Mouse (Mus musculus) right cerebral cortex, postnatal 14 days (tissue): ENCODE data around the gene 1700057G04Rik.
"Not testable (repeated sequence)": the region's sequence is repeated elsewhere in the genome, so short reads cannot be mapped to it uniquely, and the experiment has no call there.

ENCODE experiments used
- DNase-seq: peaks from one replicate; pipeline ENCODE4 v3.0.0; 2022

The 1700057G04Rik gene

GRCm38 (mm10) chr9:92305620-92306220 is 3.5 kb upstream of the 1700057G04Rik start:
- no peak for DNase-seq

GRCm38 (mm10) chr9:92316791-92317190 is 7.6 kb downstream of the 1700057G04Rik start:
- DNase-seq, result no peak

GRCm38 (mm10) chr9:92325936-92326335 is 16.8 kb downstream of the 1700057G04Rik start:
- not testable (repeated sequence) for DNase-seq

- DNase-seq, result no peak
Measured at GRCm38 (mm10) chr9:92326813-92327212, 17.6 kb downstream of the 1700057G04Rik start.

- no peak for DNase-seq
Measured at GRCm38 (mm10) chr9:92331383-92331782, 22.2 kb downstream of the 1700057G04Rik start.

- no peak for DNase-seq
Measured at GRCm38 (mm10) chr9:92334845-92335244, 25.7 kb downstream of the 1700057G04Rik start.

GRCm38 (mm10) chr9:92335277-92335818 is 26.2 kb downstream of the 1700057G04Rik start:
- DNase-seq, result no peak

- DNase-seq, result no peak
Measured at GRCm38 (mm10) chr9:92337063-92337462, 27.9 kb downstream of the 1700057G04Rik start.

- no peak for DNase-seq
Measured at GRCm38 (mm10) chr9:92337661-92338060, 28.5 kb downstream of the 1700057G04Rik start.

- DNase-seq, result no peak
Measured at GRCm38 (mm10) chr9:92338954-92339353, 29.8 kb downstream of the 1700057G04Rik start.

- DNase-seq, result no peak
Measured at GRCm38 (mm10) chr9:92351924-92352323, 42.7 kb downstream of the 1700057G04Rik start.

- DNase-seq, result no peak
Measured at GRCm38 (mm10) chr9:92353306-92353705, 44.1 kb downstream of the 1700057G04Rik start.

GRCm38 (mm10) chr9:92360691-92361310 is 51.6 kb downstream of the 1700057G04Rik start:
- no peak for DNase-seq

GRCm38 (mm10) chr9:92363478-92363877 is 54.3 kb downstream of the 1700057G04Rik start:
- no peak for DNase-seq

- no peak for DNase-seq
Measured at GRCm38 (mm10) chr9:92368920-92369319, 59.7 kb downstream of the 1700057G04Rik start.

- no peak for DNase-seq
Measured at GRCm38 (mm10) chr9:92373896-92374295, 64.7 kb downstream of the 1700057G04Rik start.

- no peak for DNase-seq
Measured at GRCm38 (mm10) chr9:92374705-92375199, 65.6 kb downstream of the 1700057G04Rik start.

GRCm38 (mm10) chr9:92375378-92375777 is 66.2 kb downstream of the 1700057G04Rik start:
- DNase-seq, result no peak

- DNase-seq, result no peak
Measured at GRCm38 (mm10) chr9:92377967-92378366, 68.8 kb downstream of the 1700057G04Rik start.

- no peak for DNase-seq
Measured at GRCm38 (mm10) chr9:92379240-92379639, 70.1 kb downstream of the 1700057G04Rik start.

- no peak for DNase-seq
Measured at GRCm38 (mm10) chr9:92383415-92383814, 74.2 kb downstream of the 1700057G04Rik start.

- DNase-seq, result no peak
Measured at GRCm38 (mm10) chr9:92384401-92384800, 75.2 kb downstream of the 1700057G04Rik start.

GRCm38 (mm10) chr9:92385831-92386230 is 76.7 kb downstream of the 1700057G04Rik start:
- no peak for DNase-seq

- no peak for DNase-seq
Measured at GRCm38 (mm10) chr9:92386871-92387270, 77.7 kb downstream of the 1700057G04Rik start.
